Mouse (Mus musculus) limb, embryonic 14.5 days (tissue): Measurements from ENCODE around the gene Cpn1. TPM values are rescaled to one million over a fixed set of nuclear protein-coding genes. Genes with fewer than 3 reads are reported as not detected.

Experiments used
- ATAC-seq: fragments of 200-750 bp; cut with Nextera tagmentation; 2 replicates; pipeline ENCODE4 v1.8.0; 2017; ENCODE audit warnings: low read depth, moderate number of reproducible peaks, moderate TSS enrichment; ENCODE audit not compliant: low FRiP score
- DNase-seq: peaks from one replicate; pipeline ENCODE4 v3.0.0-alpha.2; 2015; ENCODE audit warnings: low spot score
- H3K27ac ChIP-seq: fragments of 300-500 bp; sonication (generic); replicated peaks from 2 replicates; pipeline ENCODE4 v1.5.1; 2014; ENCODE audit warnings: low read depth, mild to moderate bottlenecking, low read length, moderate library complexity, mixed read lengths
- H3K27me3 ChIP-seq: fragments of 300-500 bp; sonication (generic); 2 replicates; pipeline ENCODE4 v1.6.1; 2014; ENCODE audit warnings: low read length, mixed read lengths; ENCODE audit not compliant: control insufficient read depth, insufficient read depth
- H3K36me3 ChIP-seq: fragments of 300-500 bp; sonication (generic); 2 replicates; pipeline ENCODE4 v1.6.1; 2014; ENCODE audit warnings: mild to moderate bottlenecking, low read length, moderate library complexity, mixed read lengths; ENCODE audit not compliant: control insufficient read depth, insufficient read depth
- H3K4me1 ChIP-seq: fragments of 300-500 bp; sonication (generic); 2 replicates; pipeline ENCODE4 v1.6.1; 2014; ENCODE audit warnings: antibody characterized with exemption, low read length, mixed read lengths; ENCODE audit not compliant: control insufficient read depth, insufficient read depth
- H3K4me2 ChIP-seq: fragments of 300-500 bp; sonication (generic); replicated peaks from 2 replicates; pipeline ENCODE4 v1.6.1; 2014; ENCODE audit warnings: low read depth, mild to moderate bottlenecking, low read length, moderate library complexity; ENCODE audit not compliant: severe bottlenecking
- H3K4me3 ChIP-seq: fragments of 300-500 bp; sonication (generic); replicated peaks from 2 replicates; pipeline ENCODE4 v1.5.1; 2014; ENCODE audit warnings: low read length
- H3K9ac ChIP-seq: fragments of 300-500 bp; sonication (generic); 2 replicates; pipeline ENCODE4 v1.6.1; 2014; ENCODE audit warnings: mild to moderate bottlenecking, low read depth, low read length, moderate library complexity; ENCODE audit not compliant: severe bottlenecking
- H3K9me3 ChIP-seq: fragments of 300-500 bp; sonication (generic); 2 replicates; pipeline ENCODE4 v1.6.1; 2016; ENCODE audit warnings: low read length; ENCODE audit not compliant: control insufficient read depth
- POLR2A ChIP-seq: fragments of 200-500 bp; IDR thresholded peaks from 2 replicates; pipeline ENCODE4 v1.8.0; 2012; ENCODE audit warnings: inconsistent platforms, mild to moderate bottlenecking, moderate library complexity, borderline replicate concordance; ENCODE audit not compliant: insufficient read depth, insufficient read length; ENCODE audit errors: extremely low read depth
- WGBS: fragments of 180-500 bp; shearing (Covaris S2); extraction: QIAGEN DNeasy Blood & Tissue Kit; methylation state at CpG from one replicate; pipeline ENCODE4 v1.1.7; 2014; 5-methylcytosine and 5-hydroxymethylcytosine counted together
- polyA plus RNA-seq, 2 experiments: library from polyadenylated mRNA; depleted of rRNA in 1 of 2; stranded (reverse) in 1 of 2; unstranded in 1 of 2; fragments of >200 nt; fragmentation: Nextera tagmentation in 1 of 2; extraction: Ambion mirVana in 1 of 2; gene quantifications; 2 replicates each; pipeline versions ENCODE4 v1.2.1 to v1.2.3; 2012 to 2014

Cpn1 gene
- polyA plus RNA-seq, 2 experiments: 0.14 to 0.19 TPM

GRCm38 (mm10) chr19:44000061-44000460 is 13.7 kb upstream of the Cpn1 start:
- H3K27ac ChIP-seq: no peak overlapping the region
- DNase-seq: no peak
- H3K4me3 ChIP-seq: no peak overlapping the region
- H3K9me3 ChIP-seq: no peaks in the 10 kb centered on the region
- no peak overlapping the region for H3K4me2 ChIP-seq
- H3K27me3 ChIP-seq: no peaks in the 10 kb centered on the region
- H3K9ac ChIP-seq: no peak overlapping the region
- 76% methylated on average over 1 of the region's 1 CpGs for WGBS
- ATAC-seq: no peak
- H3K4me1 ChIP-seq: no peaks in the 10 kb centered on the region
- H3K36me3 ChIP-seq: no peaks in the 10 kb centered on the region
- TF ChIP-seq POLR2A: no peak

GRCm38 (mm10) chr19:43998802-43999527 is 12.6 kb upstream of the Cpn1 start:
- Histone ChIP-seq H3K27ac (no peak overlapping the region), H3K4me1 (no peaks in the 10 kb centered on the region), H3K4me2 (no peak overlapping the region), H3K36me3 (no peaks in the 10 kb centered on the region), H3K27me3 (no peaks in the 10 kb centered on the region), H3K9ac (no peak overlapping the region), H3K9me3 (no peaks in the 10 kb centered on the region), H3K4me3 (no peak overlapping the region)
- WGBS: 78% methylated on average over 11 of the region's 11 CpGs
- no peak for DNase-seq
- ATAC-seq: no peak
- no peak for TF ChIP-seq POLR2A

- no peak for ATAC-seq
- no peak for DNase-seq
- H3K9me3 ChIP-seq: no peaks in the 10 kb centered on the region
- H3K4me2 ChIP-seq: no peak overlapping the region
- H3K9ac ChIP-seq: no peak overlapping the region
- H3K27ac ChIP-seq: no peak overlapping the region
- H3K4me3 ChIP-seq: no peak overlapping the region
- WGBS: 89% methylated on average over 10 of the region's 10 CpGs
- H3K27me3 ChIP-seq: no peaks in the 10 kb centered on the region
- no peaks in the 10 kb centered on the region for H3K4me1 ChIP-seq
- no peaks in the 10 kb centered on the region for H3K36me3 ChIP-seq
- TF ChIP-seq POLR2A: no peak
Observed at GRCm38 (mm10) chr19:43998101-43998500, 11.7 kb upstream of the Cpn1 start.

GRCm38 (mm10) chr19:43995427-43995826 is 9.1 kb upstream of the Cpn1 start:
- no peak for ATAC-seq
- H3K27ac ChIP-seq: no peak overlapping the region
- 74% methylated on average over 7 of the region's 7 CpGs for WGBS
- no peak overlapping the region for H3K9ac ChIP-seq
- TF ChIP-seq POLR2A: no peak
- no peaks in the 10 kb centered on the region for H3K36me3 ChIP-seq
- no peaks in the 10 kb centered on the region for H3K9me3 ChIP-seq
- H3K4me2 ChIP-seq: no peak overlapping the region
- no peaks in the 10 kb centered on the region for H3K4me1 ChIP-seq
- DNase-seq: no peak
- no peaks in the 10 kb centered on the region for H3K27me3 ChIP-seq
- no peak overlapping the region for H3K4me3 ChIP-seq

DNA sequence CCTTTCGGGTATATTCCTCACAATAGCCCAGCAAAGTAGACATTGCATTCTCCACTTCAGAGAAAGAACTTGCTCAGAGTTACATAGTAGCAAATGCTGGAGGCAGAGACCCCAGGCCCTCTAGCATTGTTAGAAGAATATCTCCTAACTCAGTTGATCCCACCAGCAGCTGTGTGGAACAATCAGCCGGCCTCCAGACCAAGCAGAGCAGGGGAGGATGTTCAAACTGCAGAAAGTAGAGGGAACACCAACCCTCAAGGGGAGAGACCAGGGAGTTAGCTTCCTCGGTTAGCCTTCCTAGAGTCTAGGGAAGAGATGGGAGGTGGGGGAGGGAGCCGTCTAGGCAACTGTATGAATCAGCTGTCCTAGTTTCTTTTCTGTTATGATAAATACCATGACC is 6.1 kb upstream of the Cpn1 start:
- no peak for TF ChIP-seq POLR2A

More for the DNA sequence above, 6.1 kb upstream of the Cpn1 start:
- Histone ChIP-seq H3K4me2 (no peak overlapping the region), H3K9me3 (no peaks in the 10 kb centered on the region), H3K27me3 (no peaks in the 10 kb centered on the region), H3K9ac (no peak overlapping the region), H3K27ac (no peak overlapping the region), H3K4me3 (no peak overlapping the region), H3K4me1 (no peaks in the 10 kb centered on the region), H3K36me3 (no peaks in the 10 kb centered on the region)
- ATAC-seq (no peak), DNase-seq (no peak)
- 78% methylated on average over 4 of the region's 4 CpGs for WGBS
